Mouse (Mus musculus): ENCODE data around the gene Wfdc18.
A peak's percentile ranks its signal among the peaks of the same experiment; 100 is the strongest.

Gene Wfdc18

DNA sequence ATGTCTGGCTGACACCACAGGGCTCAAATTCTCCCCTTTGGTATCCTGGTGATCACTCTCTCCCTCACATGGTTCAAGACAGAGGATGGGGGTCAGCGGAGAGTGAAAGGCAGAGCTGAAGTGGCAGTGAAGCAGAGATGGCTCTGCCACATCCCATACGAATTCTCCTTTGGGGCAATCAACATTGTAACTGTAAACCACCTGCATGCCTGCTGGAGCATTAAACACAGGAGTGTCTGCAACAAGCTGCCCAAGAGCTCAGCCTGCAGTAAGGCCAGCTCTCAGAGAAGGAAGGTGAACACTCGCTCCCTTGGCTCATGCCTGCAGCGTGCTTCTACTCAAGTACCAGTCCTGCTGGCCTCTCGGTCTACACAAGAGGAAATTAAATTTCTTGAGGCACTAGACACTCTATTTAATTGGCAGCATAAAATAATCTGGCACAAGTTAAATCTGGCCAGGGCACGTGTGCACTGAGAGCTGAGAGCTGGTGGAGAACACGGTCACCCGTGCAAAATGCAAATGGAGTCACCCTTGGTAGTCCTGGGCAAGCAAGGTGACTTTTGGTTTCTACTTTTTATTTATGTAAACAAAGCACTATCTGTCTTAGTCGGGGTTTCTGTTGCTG lies 34.0 kb downstream of the Wfdc18 start:
- DNase-seq (ENCODE audit: low read depth, low spot score): no peak

GRCm38 (mm10) chr11:83743525-83743924 lies 34.7 kb downstream of the Wfdc18 start:
- DNase-seq (ENCODE audit: low read depth, low spot score): no peak

DNA sequence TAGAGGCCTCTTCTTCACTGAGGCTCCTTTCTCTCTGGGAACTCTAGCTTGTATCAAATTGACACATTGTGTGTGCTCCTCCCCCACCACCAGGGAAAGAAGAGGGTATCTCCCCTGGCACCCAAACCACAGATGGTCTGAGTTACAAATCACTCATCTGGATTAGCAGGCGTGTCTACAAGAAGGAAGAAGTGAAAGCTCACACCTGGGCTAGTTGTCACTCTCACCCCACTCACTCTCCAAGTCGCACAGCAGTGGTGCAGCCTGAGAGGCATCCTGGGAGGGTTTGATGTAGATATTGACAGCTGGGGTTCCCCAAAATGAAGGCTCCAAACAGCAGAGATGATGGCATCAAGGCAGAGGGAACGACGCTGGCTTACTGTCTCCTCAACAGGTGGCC lies 37.3 kb downstream of the Wfdc18 start:
- DNase-seq (ENCODE audit: low read depth, low spot score): no peak

GRCm38 (mm10) chr11:83746681-83747080 lies 37.9 kb downstream of the Wfdc18 start, which contains the start of gene Wfdc21:
Gene Wfdc21, plus strand, starts transcription at chr11:83746940.
- no peak for DNase-seq (ENCODE audit: low read depth, low spot score)

- DNase-seq (ENCODE audit: low read depth, low spot score): no peak
These were observed 38.8 kb downstream of the Wfdc18 start for GRCm38 (mm10) chr11:83747376-83748265.

DNA sequence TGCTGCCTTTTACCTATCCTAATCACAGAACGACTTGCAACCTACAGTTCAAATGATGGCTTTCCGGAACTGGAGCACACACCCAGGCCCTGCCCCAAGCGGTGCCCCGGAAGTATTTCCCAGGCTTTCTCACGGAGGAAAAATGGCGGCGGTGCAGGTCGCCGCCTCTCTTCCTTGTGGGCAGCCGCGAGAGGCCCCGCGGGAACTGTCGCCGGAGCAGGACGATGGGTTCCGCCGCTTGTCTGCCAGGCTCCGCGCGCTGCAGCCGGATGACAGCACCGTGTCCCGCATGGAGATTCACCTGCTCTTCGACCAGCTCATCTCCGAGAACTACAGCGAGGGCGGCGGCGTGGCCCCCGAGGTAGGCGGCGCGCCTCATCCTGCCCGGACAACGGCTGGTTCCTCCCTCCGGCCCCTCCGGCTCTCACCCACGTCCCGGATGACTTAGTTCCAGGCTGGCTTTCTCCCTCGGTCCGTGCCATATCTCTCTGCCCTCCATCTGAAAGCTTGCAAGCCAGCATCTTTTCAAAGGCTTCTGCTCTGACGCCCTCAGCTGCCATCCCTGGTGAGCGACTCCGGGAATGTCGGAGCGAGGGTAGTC lies 44.9 kb downstream of the Wfdc18 start, which contains the start of gene Heatr6:
TSS of gene Heatr6 (plus strand) at position 116 of the 601 bp plus-strand sequence.
- peak; percentile 87 for DNase-seq (ENCODE audit: low read depth, low spot score)

GRCm38 (mm10) chr11:83754227-83754626 lies 45.4 kb downstream of the Wfdc18 start:
- no peak for DNase-seq (ENCODE audit: low read depth, low spot score)
